Mouse (Mus musculus) intestine, postnatal 0 days (tissue): ENCODE results near the gene Pbx1. TPM values are rescaled to one million over a fixed set of nuclear protein-coding genes. Genes with fewer than 3 reads are reported as not detected.
A peak's percentile ranks its signal among the peaks of the same experiment; 100 is the strongest.

ENCODE experiments used
- ATAC-seq: fragments of 200-750 bp; cut with Nextera tagmentation; 2 replicates; pipeline ENCODE4 v1.8.0; 2017; ENCODE audit warnings: mild to moderate bottlenecking, moderate TSS enrichment, moderate library complexity
- H3K27ac ChIP-seq: fragments of 300-500 bp; sonication (generic); 2 replicates; pipeline ENCODE4 v1.5.1; 2014; ENCODE audit warnings: mild to moderate bottlenecking, low read depth, low read length, moderate library complexity
- H3K27me3 ChIP-seq: fragments of 300-500 bp; sonication (generic); replicated peaks from 2 replicates; pipeline ENCODE4 v1.6.1; 2014; ENCODE audit warnings: low read length, mixed read lengths; ENCODE audit not compliant: control insufficient read depth, insufficient read depth
- H3K36me3 ChIP-seq: fragments of 300-500 bp; sonication (generic); 2 replicates; pipeline ENCODE4 v1.6.1; 2014; ENCODE audit warnings: mild to moderate bottlenecking, moderate library complexity; ENCODE audit not compliant: control insufficient read depth, insufficient read depth
- H3K4me1 ChIP-seq: fragments of 300-500 bp; sonication (generic); replicated peaks from 2 replicates; pipeline ENCODE4 v1.6.1; 2014; ENCODE audit warnings: antibody characterized with exemption, low read length, mixed read lengths; ENCODE audit not compliant: control insufficient read depth, insufficient read depth
- H3K4me2 ChIP-seq: fragments of 300-500 bp; sonication (generic); replicated peaks from 2 replicates; pipeline ENCODE4 v1.6.1; 2014; ENCODE audit warnings: low read depth, mild to moderate bottlenecking, moderate library complexity
- H3K4me3 ChIP-seq: fragments of 300-500 bp; sonication (generic); 2 replicates; pipeline ENCODE4 v1.5.1; 2014; ENCODE audit warnings: low read depth, low read length
- H3K9ac ChIP-seq: fragments of 300-500 bp; sonication (generic); 2 replicates; pipeline ENCODE4 v1.6.1; 2014; ENCODE audit warnings: mild to moderate bottlenecking, low read depth, low read length
- H3K9me3 ChIP-seq: fragments of 300-500 bp; sonication (generic); 2 replicates; pipeline ENCODE4 v1.6.1; 2016; ENCODE audit warnings: mixed run types; ENCODE audit not compliant: control insufficient read depth
- CTCF ChIP-seq: sonication (generic); IDR thresholded peaks from 2 replicates; pipeline ENCODE4 v1.5.1; 2016; ENCODE audit warnings: low read depth, mild to moderate bottlenecking, control low read depth, antibody characterized with exemption, moderate library complexity
- WGBS: fragments of 180-500 bp; shearing (Covaris S2); extraction: QIAGEN DNeasy Blood & Tissue Kit; methylation state at CpG from one replicate; pipeline ENCODE4 v1.1.7; 2014; 5-methylcytosine and 5-hydroxymethylcytosine counted together
- polyA plus RNA-seq: library from polyadenylated mRNA; unstranded; fragments of >200 nt; fragmentation: Nextera tagmentation; extraction: Ambion mirVana; gene quantifications from 2 replicates; pipeline ENCODE4 v1.2.1, GENCODE M21; 2015

The Pbx1 gene
- polyA plus RNA-seq, 1 experiment from 2014 or later = 9.8 TPM

GRCm38 (mm10) chr1:168255347-168255908, 176.6 kb downstream of the Pbx1 start:
- H3K4me2 ChIP-seq = no peak overlapping the region
- no peaks in the 10 kb centered on the region for H3K4me1 ChIP-seq
- H3K9me3 ChIP-seq = no peaks in the 10 kb centered on the region
- no peak overlapping the region for H3K27ac ChIP-seq
- WGBS = 97% methylated on average over 9 of the region's 9 CpGs
- ATAC-seq = no peak
- no peak overlapping the region for H3K4me3 ChIP-seq
- H3K27me3 ChIP-seq = no peaks in the 10 kb centered on the region
- TF ChIP-seq CTCF = no peak
- H3K9ac ChIP-seq = no peak overlapping the region
- no peaks in the 10 kb centered on the region for H3K36me3 ChIP-seq

- no peak overlapping the region for H3K4me3 ChIP-seq
- H3K27me3 ChIP-seq = no peaks in the 10 kb centered on the region
- no peaks in the 10 kb centered on the region for H3K9me3 ChIP-seq
- 0 out of 2 replicates have a peak, but pooled peaks cover 4% of the 10 kb centered on the region for H3K4me1 ChIP-seq
- WGBS = 64% methylated on average over 10 of the region's 10 CpGs
- H3K36me3 ChIP-seq = no peaks in the 10 kb centered on the region
- no peak for ATAC-seq
- TF ChIP-seq CTCF = no peak
- H3K27ac ChIP-seq = peak overlapping the region; percentile 46; the same call in 1 of the 2 replicates
- no peak overlapping the region for H3K9ac ChIP-seq
- no peak overlapping the region for H3K4me2 ChIP-seq
Observed at GRCm38 (mm10) chr1:168246968-168247724, 184.9 kb downstream of the Pbx1 start.

GRCm38 (mm10) chr1:168245539-168245938, 186.5 kb downstream of the Pbx1 start:
- no peak overlapping the region for H3K9ac ChIP-seq
- peaks cover 4% of the 10 kb centered on the region; the same call in 1 of the 2 replicates for H3K4me1 ChIP-seq
- H3K4me2 ChIP-seq = no peak overlapping the region
- H3K27ac ChIP-seq = no peak overlapping the region
- no peaks in the 10 kb centered on the region for H3K27me3 ChIP-seq
- H3K4me3 ChIP-seq = no peak overlapping the region
- WGBS = 81% methylated on average over 5 of the region's 5 CpGs
- no peak for ATAC-seq
- no peak for TF ChIP-seq CTCF
- no peaks in the 10 kb centered on the region for H3K36me3 ChIP-seq
- no peaks in the 10 kb centered on the region for H3K9me3 ChIP-seq

GRCm38 (mm10) chr1:168243759-168244158, 188.3 kb downstream of the Pbx1 start:
- H3K4me3 ChIP-seq = no peak overlapping the region
- WGBS = 69% methylated on average over 12 of the region's 12 CpGs
- ATAC-seq = no peak

GRCm38 (mm10) chr1:168243068-168243467, 189.0 kb downstream of the Pbx1 start:
- Histone ChIP-seq H3K36me3 (no peaks in the 10 kb centered on the region), H3K9ac (no peak overlapping the region), H3K4me1 (peaks cover 4% of the 10 kb centered on the region; the same call in 1 of the 2 replicates), H3K9me3 (no peaks in the 10 kb centered on the region), H3K27ac (no peak overlapping the region), H3K4me3 (no peak overlapping the region), H3K27me3 (no peaks in the 10 kb centered on the region), H3K4me2 (no peak overlapping the region)
- ATAC-seq = no peak
- TF ChIP-seq CTCF = no peak
- 76% methylated on average over 7 of the region's 7 CpGs for WGBS

More at GRCm38 (mm10) chr1:168243759-168244158, 188.3 kb downstream of the Pbx1 start:
- H3K27me3 ChIP-seq = no peaks in the 10 kb centered on the region
- H3K4me1 ChIP-seq = peaks cover 4% of the 10 kb centered on the region; the same call in 1 of the 2 replicates
- H3K36me3 ChIP-seq = no peaks in the 10 kb centered on the region
- no peak overlapping the region for H3K9ac ChIP-seq
- no peak for TF ChIP-seq CTCF
- no peaks in the 10 kb centered on the region for H3K9me3 ChIP-seq
- no peak overlapping the region for H3K4me2 ChIP-seq
- no peak overlapping the region for H3K27ac ChIP-seq

GRCm38 (mm10) chr1:168241316-168241715, 190.8 kb downstream of the Pbx1 start:
- Histone ChIP-seq H3K36me3 (no peaks in the 10 kb centered on the region), H3K4me1 (peaks cover 4% of the 10 kb centered on the region; the same call in 1 of the 2 replicates), H3K27me3 (no peaks in the 10 kb centered on the region), H3K9ac (no peak overlapping the region), H3K27ac (no peak overlapping the region), H3K4me3 (no peak overlapping the region), H3K9me3 (no peaks in the 10 kb centered on the region), H3K4me2 (no peak overlapping the region)
- WGBS = 61% methylated on average over 7 of the region's 7 CpGs
- TF ChIP-seq CTCF = no peak
- no peak for ATAC-seq
